Mouse (Mus musculus): ENCODE results near the gene Grik4. TPM values are rescaled to one million over a fixed set of nuclear protein-coding genes. Genes with fewer than 3 reads are reported as not detected.

Grik4 gene
- total and polyA plus RNA-seq, 3 experiments = not detected

DNA sequence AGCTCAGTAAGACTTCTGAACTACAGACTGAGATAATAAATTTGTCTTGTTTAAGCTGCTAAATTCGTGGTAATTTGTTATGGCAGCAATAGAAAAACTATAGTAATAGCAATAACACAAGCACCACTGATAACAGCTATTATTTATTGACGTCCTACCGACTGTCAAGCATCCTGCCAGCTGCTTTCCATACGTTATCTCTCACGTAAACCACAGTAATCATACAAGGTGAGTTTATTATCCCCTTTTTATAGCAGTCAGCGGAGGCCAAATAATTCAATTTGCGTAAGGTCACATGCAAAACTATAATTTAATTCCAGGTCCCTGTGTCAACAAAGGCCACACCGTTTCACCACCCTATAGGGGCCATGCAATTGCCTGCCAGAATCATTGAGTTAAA lies 147.0 kb downstream of the Grik4 start:
- no peak for TF ChIP-seq ZNF384 (IDR thresholded peaks at IDR 0.05; ENCODE audit: low read depth, low read length)
- TF ChIP-seq MAFK (IDR thresholded peaks at IDR 0.05; ENCODE audit: insufficient replicate concordance, low read length) = no peak
- TF ChIP-seq SIN3A (IDR thresholded peaks at IDR 0.05; ENCODE audit: low read length) = no peak
- no peak for TF ChIP-seq MAZ (IDR thresholded peaks at IDR 0.05; ENCODE audit: low read depth, low read length)
- TF ChIP-seq ETS1 (conservative IDR thresholded peaks at IDR 0.05; ENCODE audit: low read depth, low read length) = no peak
- no peak for TF ChIP-seq MAX (IDR thresholded peaks at IDR 0.05; ENCODE audit: low read length)
- TF ChIP-seq CHD2 (IDR thresholded peaks at IDR 0.05; ENCODE audit: low read length) = no peak
- TF ChIP-seq SMC3 (IDR thresholded peaks at IDR 0.05; ENCODE audit: low read depth, low read length) = no peak
- no peak for TF ChIP-seq RAD21 (IDR thresholded peaks at IDR 0.05; ENCODE audit: low read depth, low read length)
- no peak for TF ChIP-seq JUND (conservative IDR thresholded peaks at IDR 0.05; ENCODE audit: low read depth, low read length)
- no peak for TF ChIP-seq ZKSCAN1 (IDR thresholded peaks at IDR 0.05; ENCODE audit: borderline replicate concordance, low read depth, low read length)
- no peak for TF ChIP-seq TBP (conservative IDR thresholded peaks at IDR 0.05; ENCODE audit: low read depth, low read length)
- TF ChIP-seq PAX5 (IDR thresholded peaks at IDR 0.05; ENCODE audit: low read length) = no peak
- TF ChIP-seq BHLHE40 (IDR thresholded peaks at IDR 0.05; ENCODE audit: low read depth, low read length) = no peak
- TF ChIP-seq CTCF (conservative IDR thresholded peaks at IDR 0.05 in 1 of 2, IDR thresholded peaks at IDR 0.05 in 1 of 2; ENCODE audit: low read depth in 2 of 2, low read length in 2 of 2) = no peak
- in situ Hi-C loops (cut with MboI; ENCODE audit: low pct_ligation_motif_present, low pct_unique_long_range_greater_than_20kb, low sequenced_read_pairs) (loop anchor here (25.0 kb wide), 1 partner anchor 410 kb away; the partner anchor contains the start of gene Tecta), dilution Hi-C loops (cut with MboI; ENCODE audit: extremely low pct_ligation_motif_present, extremely low pct_unique_long_range_greater_than_20kb, low sequenced_read_pairs) (no loop called here)
- no peaks in the 10 kb centered on the region for H3K36me3 ChIP-seq (replicated peaks in 1 of 2; ENCODE audit: control insufficient read depth in 1 of 2, insufficient read depth in 1 of 2, low read length in 1 of 2)
- no peaks in the 10 kb centered on the region for H3K4me1 ChIP-seq (ENCODE audit: control insufficient read depth in 1 of 2, insufficient read depth in 2 of 2)
- H3K9me3 ChIP-seq (replicated peaks; ENCODE audit: low read length) = no peaks in the 10 kb centered on the region
- no peak overlapping the region for H3K4me3 ChIP-seq (replicated peaks in 1 of 3; ENCODE audit: low read depth in 2 of 3, low read length in 2 of 3, poor library complexity in 1 of 3)
- no peak overlapping the region for H3K9ac ChIP-seq (ENCODE audit: insufficient read depth, low read depth)
- DNase-seq (ENCODE audit: extremely low read depth) = no peak
- H3K27me3 ChIP-seq (replicated peaks) = peaks cover 92% of the 10 kb centered on the region
- H3K27ac ChIP-seq (ENCODE audit: insufficient read depth, low read depth) = no peak overlapping the region
- no peaks in the 10 kb centered on the region for H3K79me2 ChIP-seq (replicated peaks; ENCODE audit: control insufficient read depth, extremely low read depth, insufficient read depth, poor library complexity, severe bottlenecking)
- H3K4me2 ChIP-seq (ENCODE audit: insufficient read depth, low read depth, poor library complexity, severe bottlenecking) = no peak overlapping the region

DNA sequence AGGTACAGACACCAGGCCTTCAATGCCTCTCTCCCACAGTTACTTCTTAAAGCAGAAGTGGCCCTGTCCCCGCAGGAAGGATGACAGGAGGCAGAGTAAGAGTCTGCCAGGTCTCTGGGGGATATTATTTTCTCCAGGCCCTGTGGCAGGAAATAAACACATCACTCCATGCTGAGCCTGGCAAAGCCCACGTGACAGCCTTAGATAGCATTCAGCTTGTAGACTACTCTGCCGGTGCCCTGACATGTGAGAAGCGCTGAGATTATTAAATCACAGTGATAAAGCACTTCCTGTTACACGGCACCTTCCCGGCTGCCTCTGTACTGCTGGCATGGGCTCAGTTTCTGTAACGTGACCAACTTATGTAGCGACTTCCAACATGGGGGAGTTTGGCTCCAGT lies 148.4 kb downstream of the Grik4 start:
- H3K9me3 ChIP-seq (replicated peaks; ENCODE audit: low read length) = no peaks in the 10 kb centered on the region
- no peak overlapping the region for H3K27ac ChIP-seq (ENCODE audit: insufficient read depth, low read depth)
- TF ChIP-seq SMC3 (IDR thresholded peaks at IDR 0.05; ENCODE audit: low read depth, low read length) (no peak), RCOR1 (conservative IDR thresholded peaks at IDR 0.05; ENCODE audit: low read depth, low read length) (no peak), MAX (IDR thresholded peaks at IDR 0.05; ENCODE audit: low read length) (no peak), EP300 (IDR thresholded peaks at IDR 0.05; ENCODE audit: low read length) (no peak), USF1 (IDR thresholded peaks at IDR 0.05; ENCODE audit: low read depth, low read length) (no peak), CTCF (conservative IDR thresholded peaks at IDR 0.05 in 1 of 2, IDR thresholded peaks at IDR 0.05 in 1 of 2; ENCODE audit: low read depth in 2 of 2, low read length in 2 of 2) (no peak), POLR2AphosphoS2 (IDR thresholded peaks at IDR 0.05; ENCODE audit: low read depth, low read length) (no peak), MAZ (IDR thresholded peaks at IDR 0.05; ENCODE audit: low read depth, low read length) (no peak), TBP (conservative IDR thresholded peaks at IDR 0.05; ENCODE audit: low read depth, low read length) (no peak), JUN (IDR thresholded peaks at IDR 0.05; ENCODE audit: insufficient read depth, low read depth, low read length) (no peak)
- H3K9ac ChIP-seq (ENCODE audit: insufficient read depth, low read depth) = no peak overlapping the region
- peaks cover 92% of the 10 kb centered on the region for H3K27me3 ChIP-seq (replicated peaks)
- no peak overlapping the region for H3K4me3 ChIP-seq (replicated peaks in 1 of 3; ENCODE audit: low read depth in 2 of 3, low read length in 2 of 3, poor library complexity in 1 of 3)
- H3K79me2 ChIP-seq (replicated peaks; ENCODE audit: control insufficient read depth, extremely low read depth, insufficient read depth, poor library complexity, severe bottlenecking) = no peaks in the 10 kb centered on the region
- H3K4me2 ChIP-seq (ENCODE audit: insufficient read depth, low read depth, poor library complexity, severe bottlenecking) = no peak overlapping the region
- dilution Hi-C loops (cut with MboI; ENCODE audit: extremely low pct_ligation_motif_present, extremely low pct_unique_long_range_greater_than_20kb, low sequenced_read_pairs) = no loop called here
- no peaks in the 10 kb centered on the region for H3K4me1 ChIP-seq (ENCODE audit: control insufficient read depth in 1 of 2, insufficient read depth in 2 of 2)
- DNase-seq (ENCODE audit: extremely low read depth) = no peak
- in situ Hi-C loops (cut with MboI; ENCODE audit: low pct_ligation_motif_present, low pct_unique_long_range_greater_than_20kb, low sequenced_read_pairs) = loop anchor here (25.0 kb wide), 1 partner anchor 409 kb away; the partner anchor contains the start of gene Tecta
- H3K36me3 ChIP-seq (replicated peaks in 1 of 2; ENCODE audit: control insufficient read depth in 1 of 2, insufficient read depth in 1 of 2, low read length in 1 of 2) = no peaks in the 10 kb centered on the region

Measured in CH12.LX (cell line).